Mouse (Mus musculus) mesoderm, embryonic 11.5 days (tissue): Measurements from ENCODE around the gene Impg1.

Experiments used
- DNase-seq: peaks from one replicate; pipeline ENCODE4 v3.0.0-alpha.2; 2012; ENCODE audit warnings: low read depth, low spot score

The Impg1 gene

DNA sequence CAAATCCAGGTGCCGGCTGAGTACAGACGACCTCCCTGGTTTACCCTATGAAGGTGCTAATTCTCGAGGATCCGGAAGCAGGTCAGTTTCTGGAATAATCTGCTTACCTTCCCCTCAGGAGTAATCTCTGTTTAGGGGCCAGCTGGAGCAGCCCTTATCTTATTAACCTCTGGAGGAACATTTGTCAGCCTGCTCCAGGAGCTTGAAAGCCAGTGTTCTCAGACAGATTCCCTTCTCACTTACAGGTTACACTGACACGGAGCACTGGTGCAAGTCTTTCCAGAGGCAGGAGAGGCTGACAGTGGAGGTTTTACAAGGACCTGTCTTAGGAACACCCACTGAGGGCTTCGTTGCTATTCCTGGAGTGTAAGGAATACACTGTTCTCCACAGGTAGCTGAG is at the start of gene Impg1:
TSS of gene Impg1 (minus strand) at position 101 of the 400 bp plus-strand sequence.
- no peak for DNase-seq

DNA sequence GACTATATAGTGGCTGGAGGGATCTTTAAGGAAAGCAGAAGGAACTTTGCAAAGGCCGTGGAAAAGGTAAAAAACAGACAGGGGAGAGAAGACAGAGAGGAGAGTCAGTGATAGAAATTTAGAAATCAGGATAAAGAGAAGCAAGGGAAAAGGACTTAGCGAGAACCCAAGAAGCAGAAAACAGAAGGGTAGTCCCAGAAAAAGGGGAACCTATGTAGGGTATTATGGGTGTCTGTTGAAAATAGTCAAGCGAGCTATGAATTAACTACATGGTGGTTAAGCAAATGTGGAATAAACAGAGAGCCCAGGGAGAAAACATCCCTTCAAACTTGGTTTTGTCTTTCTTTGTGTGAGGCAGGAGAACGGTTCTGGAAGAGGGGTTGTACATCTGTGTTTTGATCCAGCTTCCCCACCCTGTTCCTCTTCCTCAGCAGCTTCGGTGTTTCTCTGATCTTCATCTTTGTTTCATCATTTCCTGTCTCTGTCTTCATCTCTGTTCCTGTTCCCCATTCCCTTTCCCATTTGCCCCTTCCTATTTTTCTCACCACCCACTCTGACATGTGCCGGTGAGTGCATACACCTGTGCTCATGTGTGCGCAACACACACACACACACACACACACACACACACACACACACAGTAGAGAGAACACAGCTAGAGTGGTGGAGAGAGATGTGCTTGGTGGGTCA is 44.3 kb upstream of the Impg1 start:
- no peak for DNase-seq

DNA sequence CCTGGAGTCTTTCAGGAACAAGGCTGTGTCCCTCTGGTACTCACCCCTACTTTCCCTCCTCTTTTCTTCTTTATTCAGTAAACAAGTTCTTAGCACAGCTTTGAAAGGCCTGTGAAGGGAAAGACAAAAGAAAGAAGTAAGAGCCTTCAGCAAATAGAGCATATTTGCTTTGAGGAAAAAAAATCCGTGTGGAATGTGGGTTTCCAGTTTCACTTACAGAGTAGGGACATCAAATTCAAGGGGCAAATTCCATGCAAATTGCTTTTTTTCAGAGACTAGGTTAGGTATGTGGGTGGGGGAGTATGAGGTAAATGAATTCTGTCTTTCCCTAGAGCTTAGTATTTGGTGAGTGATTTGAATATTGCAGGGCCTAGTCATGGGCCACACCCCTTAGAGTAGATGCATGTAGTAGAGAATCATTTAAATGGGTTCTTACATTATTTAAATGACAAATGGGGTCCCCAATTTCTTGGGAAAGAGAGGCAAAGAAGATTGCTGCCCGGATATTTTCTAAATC is 39.3 kb upstream of the Impg1 start:
- DNase-seq: no peak

DNA sequence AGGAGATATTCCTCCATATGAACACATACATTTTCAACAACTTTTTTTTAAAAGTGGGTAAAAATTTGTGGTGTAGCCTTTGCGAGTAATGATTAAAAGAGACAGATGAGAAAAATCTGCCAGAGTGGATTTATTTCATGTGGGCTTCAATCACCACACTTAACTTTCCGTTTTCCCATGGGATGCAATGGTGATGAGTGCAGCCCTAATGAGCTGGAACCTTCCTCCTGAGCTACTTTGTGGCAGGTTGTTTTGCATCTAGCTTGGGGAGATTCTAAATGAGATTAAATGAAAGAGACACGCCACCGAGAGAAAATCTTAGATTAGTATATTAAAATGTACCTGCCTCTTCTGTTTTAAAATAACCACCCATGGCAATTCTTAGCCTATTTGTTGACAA is 26.3 kb upstream of the Impg1 start:
- peak; percentile 8 for DNase-seq

DNA sequence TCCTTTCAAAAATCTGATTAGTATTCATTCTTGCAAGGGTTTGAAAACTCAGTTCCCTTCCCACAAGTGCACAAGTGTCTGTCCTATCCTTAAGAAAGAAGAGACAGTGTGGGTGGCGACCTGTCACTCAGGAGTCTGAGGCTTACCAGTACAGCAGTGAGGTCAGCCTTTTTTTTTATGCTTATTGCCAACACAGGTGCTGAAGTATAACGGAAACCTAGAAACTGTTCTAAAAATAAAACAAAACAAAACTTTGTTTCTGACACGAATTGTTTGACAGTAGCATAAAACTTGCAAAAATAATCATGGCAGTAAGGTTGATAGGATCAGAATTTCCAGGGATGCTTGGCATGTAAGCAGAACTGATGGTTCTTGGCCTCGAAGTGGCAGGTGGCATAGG is 4.9 kb downstream of the Impg1 start:
- DNase-seq: no peak

DNA sequence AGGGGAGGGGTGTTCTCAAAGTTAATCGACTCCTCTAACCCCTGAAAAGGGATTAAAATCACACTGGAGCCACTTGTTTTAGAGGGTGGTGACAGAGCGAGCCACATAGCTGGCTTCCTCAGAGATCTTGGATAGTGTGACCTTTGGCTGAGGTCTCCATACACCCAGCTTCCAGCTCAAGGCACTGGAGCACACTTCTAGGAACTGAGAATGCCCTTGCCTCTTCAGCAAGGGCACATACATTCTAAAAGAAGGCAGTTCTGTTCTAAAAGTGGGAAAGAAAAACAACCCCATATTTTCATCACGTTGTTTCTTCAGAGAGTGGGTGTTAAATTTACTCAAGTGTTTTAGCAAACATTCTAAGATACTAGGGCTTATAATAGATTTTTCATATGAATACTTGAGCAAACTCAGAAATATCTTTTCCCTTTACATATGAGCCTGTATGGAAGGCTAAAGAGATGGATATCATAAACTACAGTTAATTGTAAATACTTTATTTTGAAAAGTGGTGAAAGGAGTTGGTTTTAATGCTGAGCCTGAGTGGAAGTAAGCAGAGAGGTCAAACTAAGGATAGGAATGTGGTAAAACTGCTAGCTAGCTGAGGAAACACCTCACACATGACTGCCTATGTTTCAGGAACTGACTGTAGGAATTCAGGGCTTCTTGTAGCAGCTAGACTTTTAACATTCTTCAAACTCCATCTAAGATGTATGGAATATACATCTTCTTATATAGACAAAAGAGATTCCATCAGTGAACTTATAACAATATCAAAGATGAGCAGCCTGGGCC is 14.6 kb downstream of the Impg1 start:
- DNase-seq: no peak

DNA sequence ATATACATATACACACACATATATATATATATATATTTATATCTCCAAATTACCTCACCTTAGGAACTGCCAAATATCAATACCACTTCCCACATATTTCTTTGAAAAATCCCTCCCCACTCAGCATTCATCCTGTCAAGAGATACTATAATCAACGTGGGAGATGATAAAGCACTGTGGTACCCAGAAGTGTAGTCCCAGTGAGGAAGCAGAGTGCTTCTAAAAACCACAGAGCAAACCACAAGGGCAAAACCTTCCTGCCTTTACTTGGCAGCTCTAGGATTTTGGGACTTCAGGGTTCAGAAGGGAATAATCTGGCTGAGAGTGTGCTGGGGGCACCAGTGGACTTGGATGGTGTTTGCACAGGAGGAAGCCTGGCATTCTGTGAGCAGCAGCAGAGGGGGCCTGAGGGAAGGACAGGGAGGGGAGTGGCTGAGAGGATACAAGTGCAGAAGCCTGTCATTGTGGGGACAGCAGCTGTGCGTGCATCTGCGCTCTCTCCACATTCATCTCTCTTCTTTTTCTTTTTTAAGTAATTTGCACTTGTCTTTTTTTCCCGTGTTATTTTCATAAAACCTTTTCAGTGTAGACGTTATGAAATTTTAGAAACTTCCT is 24.1 kb downstream of the Impg1 start:
- DNase-seq: no peak

DNA sequence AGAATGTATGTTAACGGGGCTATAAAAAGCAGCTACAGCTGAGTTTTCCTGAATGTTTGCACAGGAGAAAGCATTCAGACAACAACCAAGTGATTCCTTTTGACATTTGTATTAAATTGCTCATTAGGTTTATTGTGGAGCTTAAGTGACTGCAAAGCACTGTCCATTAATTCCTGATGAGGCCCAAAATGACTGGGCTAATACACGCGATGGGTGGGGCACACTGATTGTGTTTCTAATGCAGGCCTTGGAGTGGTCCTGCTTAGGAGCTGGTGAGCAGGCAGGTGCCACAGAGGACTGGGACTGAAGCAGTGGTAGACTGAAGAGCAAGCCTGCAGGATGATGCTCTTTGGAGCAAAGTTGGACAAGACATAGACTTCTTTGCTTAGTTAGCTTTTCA is 73.9 kb downstream of the Impg1 start:
- no peak for DNase-seq

DNA sequence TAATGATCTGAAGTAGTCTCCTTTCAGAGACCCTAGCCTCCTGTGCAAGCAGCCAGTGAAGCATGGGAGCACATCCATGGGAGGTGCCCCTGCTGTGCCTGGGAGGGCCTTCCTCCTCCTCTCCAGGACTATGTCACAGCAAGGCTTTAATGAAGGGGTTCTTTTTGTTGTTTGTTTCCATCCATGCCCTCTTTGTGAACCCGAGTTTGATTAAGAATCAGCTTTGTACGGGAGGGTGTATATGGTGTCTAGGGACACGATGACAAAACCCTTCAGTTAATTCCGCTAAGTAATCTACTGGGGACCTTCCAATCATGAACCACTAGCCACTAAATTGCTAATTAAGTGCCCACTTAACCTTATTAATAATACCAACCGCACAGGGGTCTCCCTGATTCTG is 74.3 kb downstream of the Impg1 start:
- DNase-seq: no peak

DNA sequence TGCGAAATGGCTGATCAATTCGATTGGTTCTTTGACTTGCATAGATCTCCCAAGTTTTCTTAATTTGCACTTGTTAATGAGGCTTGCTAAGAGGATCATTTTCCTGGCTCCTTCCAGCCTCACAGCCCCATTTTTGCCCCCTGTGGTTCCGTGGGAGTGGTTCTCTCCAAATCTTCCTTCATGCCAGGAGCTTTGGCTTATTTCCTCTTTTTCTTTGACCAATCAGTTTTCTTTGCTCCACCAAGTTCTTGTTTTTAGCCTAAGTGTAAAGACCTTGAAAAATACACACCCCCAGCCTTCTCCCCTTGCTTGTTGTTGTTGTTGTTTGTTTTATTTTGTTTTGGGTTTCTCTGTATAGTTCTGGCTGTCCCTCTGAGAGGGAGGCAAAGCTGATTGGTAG is 77.4 kb downstream of the Impg1 start:
- no peak for DNase-seq

DNA sequence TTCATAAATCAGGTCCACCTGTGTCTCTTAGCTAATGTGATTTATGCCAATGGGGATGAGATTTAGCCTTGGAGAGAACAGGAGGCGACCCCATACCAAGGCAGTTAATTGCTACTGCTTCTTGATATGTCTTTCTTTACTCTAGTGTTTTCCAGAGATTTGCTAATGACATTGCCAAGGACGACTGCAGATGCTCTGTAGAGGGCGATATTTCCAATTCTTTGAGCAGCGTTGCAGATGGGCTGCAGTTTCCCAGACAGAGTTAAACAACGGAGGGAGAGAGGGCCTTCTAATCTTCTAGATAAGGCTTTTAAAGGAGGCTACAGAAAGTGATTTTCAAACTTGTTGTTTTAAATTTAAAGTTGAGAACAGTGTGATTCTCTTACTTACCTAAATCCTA is 78.8 kb downstream of the Impg1 start:
- DNase-seq: peak; percentile 20

DNA sequence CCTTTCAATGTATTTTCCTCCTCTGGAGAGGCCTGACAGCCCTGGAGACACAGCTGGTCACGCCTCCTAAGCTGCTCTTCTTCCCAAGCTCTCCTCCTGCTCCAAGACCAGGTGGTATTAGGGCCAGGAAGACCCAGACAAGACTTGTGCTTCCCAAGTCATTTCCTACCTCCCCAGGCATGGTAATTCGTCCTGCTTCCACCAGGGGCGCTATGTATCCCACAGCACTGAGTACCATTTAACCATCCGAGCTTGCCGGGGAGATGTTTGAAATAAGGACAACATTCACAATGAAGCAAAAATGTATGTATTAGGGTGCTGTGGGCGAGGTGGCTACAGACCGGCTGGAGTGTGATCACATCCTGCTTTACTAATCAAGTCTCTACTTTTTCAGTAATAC is 79.3 kb downstream of the Impg1 start:
- peak; percentile 38 for DNase-seq

DNA sequence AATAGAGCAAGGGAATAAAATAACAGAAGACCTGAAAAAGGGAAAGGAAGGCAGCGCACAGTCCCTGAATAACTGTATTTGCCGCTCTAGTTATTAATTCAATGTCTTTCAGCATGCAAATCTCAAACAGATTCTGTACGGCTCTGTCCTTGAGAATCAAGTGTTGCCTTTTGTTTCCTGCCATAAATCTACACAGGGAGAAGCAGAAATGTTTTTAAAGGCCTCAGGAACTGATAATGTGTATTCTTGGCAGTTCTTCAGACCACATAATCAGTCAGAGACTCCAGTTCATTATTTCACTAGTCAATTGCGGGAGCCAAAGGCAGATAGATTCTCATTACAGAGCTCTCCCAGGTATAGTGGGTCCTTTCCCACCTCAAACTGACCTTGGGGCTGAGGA is 82.6 kb downstream of the Impg1 start:
- no peak for DNase-seq

DNA sequence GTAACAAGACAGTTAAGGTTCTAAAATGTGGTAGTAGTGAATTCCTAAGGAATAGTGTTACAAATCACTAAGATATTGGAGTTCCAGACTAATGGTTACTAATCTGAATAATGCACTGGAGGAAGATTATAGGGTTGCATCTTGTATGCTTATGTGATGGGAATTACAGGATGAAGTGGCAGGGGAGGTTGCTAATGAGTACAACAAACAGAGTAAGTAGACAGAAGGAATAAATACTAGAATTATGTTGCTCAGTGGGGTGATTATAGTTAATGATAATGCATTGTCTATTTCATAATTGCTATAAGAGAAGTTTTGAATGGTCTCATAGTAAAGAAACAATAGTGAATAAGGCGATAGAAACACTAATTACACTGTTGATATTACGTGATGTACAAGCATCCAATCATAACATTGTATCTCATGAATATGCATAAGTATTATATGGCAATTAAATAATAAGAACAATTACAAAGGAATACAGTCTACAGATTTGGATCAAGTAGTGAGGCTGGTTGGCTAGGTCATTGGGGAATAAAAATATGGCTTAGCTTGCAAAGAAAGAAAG is 85.1 kb downstream of the Impg1 start:
- no peak for DNase-seq

DNA sequence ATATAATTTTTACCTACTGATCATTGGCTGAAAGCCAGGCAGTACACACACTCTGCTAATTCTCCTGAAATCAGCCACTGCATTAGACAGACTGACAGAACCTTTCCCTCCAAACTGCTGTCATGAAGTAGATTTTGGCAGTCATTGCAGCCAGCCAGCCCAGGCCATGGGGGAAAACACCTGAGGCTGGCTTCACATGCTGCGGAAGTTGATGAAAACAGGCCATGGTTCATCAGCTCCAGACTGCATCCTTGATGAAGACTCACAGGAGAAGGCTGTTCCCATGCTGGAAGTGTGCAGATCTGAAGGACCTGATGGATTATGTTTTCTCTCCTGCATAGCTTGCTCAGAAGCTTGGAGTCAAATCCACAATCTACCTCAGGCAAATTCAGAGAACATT is 91.2 kb downstream of the Impg1 start:
- no peak for DNase-seq

DNA sequence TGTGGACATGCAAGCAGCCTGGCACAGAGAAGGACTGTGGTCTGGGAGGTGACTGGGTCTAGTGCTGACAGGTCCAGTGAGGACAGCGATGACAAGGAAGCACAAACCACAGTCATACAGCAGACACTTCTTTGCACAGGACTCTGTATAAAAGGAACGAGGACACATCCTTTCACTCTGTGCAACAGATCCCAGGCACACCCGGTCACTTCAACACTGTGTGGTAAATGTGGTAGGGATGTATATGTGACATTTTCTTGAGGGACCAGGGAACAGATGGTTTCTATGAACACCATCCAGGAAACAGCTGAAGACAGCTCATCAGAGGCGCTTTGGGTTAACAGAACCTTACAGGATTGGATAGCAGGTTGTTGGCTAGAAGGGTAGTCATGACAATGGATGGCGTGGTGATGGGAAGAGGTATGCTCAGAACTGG is 92.0 kb downstream of the Impg1 start:
- no peak for DNase-seq

DNA sequence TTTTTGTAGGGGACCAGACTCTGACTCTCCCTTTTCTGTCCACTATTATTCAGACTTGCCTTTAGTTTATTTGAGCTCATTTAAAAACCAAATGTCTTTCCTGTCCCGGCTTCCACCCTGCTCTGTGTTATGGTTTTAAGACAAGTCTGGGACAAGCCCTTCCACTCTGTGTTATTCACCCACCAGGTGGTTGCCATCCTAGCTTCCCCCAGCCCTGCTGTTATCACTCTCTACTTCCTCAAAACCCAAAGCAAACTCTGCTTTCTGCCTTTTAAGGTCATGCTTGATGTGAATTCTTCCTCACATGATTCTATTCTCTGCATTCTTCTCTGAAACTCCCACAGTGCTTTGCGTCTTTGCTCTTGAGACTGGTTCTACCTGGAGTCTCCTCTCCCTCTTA is 96.6 kb downstream of the Impg1 start:
- no peak for DNase-seq

DNA sequence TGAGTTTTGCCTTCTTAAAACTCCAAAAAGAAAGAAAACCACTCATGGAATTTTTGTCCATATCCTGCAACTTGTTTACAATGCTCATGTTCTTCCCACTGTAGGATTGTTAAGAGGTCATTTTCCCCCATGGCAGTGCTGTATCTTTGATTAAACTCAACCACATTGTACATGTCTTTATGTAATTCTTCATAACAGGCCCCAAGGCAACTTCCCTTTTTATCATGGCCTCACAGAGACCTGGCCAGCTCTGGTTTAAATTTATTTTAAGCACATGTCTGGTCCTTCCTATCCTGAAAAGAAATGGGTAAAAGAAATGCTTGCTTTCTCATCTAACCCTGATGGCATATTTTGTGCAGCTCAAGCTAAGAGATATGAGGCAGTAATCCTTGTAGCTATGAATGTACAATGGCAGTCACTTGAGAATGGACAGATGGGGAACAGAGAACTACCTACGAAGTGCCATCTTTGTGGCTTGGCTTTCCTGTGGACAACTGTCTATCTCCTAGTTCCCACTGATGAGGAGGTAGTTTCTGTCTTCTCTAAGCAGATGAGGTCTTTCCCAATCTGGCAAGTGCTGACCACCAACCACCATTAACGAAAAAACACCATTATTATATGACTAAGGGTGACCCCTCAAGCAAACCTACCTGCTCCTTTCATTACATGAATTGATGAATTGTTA is 97.6 kb downstream of the Impg1 start:
- DNase-seq: no peak

DNA sequence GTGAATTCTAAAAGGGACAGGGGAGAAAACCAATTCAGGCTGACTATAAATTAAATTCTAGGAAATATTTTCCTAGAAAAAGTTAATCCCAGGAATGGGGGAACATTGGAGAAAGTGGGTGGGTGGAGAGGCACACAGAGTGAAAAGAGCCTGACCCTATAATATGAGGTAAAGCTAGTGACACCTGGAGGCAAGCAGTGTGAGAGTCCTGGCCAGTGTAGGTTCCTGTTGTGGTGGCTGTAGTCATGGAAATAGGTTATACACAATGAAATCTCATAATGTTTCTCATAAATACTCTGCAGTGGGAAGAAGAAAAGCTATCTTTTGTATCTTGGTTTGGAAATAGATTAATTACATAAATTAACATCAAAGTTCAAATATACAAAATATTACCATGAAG is 105.2 kb downstream of the Impg1 start:
- no peak for DNase-seq

DNA sequence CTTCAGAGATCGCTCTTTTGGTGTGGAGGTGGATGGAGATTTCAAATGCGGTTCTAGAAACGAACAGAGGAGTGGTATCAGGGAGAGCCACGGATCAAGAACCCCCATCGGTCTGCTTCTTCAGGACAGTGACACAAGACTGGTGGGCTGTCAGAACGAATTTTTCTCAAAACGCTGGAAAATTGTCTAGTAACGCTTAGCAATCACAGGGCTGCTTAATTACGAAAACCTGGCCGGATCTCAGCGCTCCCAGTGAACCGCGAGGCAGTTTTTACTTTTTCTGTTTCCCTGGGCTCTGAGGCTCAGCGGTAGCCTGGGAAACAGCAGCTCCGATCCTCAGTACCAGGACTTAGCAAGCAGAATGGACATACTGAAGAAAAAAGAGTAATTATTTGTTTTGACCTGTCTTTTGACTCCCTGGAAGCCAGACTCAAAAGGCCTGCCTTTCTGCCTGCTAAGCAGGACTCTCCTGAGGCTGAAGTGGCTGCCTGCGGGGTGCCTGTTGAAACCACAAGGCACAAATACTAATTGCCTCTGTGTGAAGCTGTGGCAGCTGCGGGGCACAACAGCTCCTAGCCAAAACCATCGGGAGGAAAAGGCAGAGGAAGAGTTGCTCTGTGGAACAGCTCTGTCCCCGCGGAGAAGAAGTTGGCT is 113.5 kb downstream of the Impg1 start:
- peak; percentile 30 for DNase-seq

DNA sequence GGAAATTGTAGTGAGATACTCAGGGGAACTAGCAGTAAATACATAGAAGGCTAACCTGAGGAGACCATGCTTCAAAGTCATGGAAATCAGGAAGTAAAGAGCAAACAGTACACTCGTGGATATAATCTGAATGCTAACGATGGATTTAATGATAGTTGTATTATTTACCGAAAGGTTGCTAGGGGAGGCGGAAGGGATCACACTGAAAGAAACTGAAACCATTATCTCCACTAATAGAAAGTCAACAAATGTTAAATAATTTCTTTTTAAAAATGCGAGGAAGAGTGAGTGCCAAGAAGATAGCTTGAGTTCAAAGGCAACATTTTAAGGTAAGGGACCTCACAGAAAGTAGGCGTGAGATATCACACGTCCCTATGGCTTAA is 114.0 kb downstream of the Impg1 start:
- DNase-seq: no peak
